Mouse (Mus musculus) embryonic facial prominence, embryonic 12.5 days (tissue): ENCODE data around the gene Snx30. TPM values are rescaled to one million over a fixed set of nuclear protein-coding genes. Genes with fewer than 3 reads are reported as not detected.
"Not testable (repeated sequence)": the region's sequence is repeated elsewhere in the genome, so short reads cannot be mapped to it uniquely, and the experiment has no call there.

Experiments used
- ATAC-seq: fragments of 200-750 bp; cut with Nextera tagmentation; 2 replicates; pipeline ENCODE4 v1.8.0; 2017; ENCODE audit not compliant: insufficient number of reproducible peaks, insufficient read depth, low FRiP score, low TSS enrichment
- H3K27ac ChIP-seq: fragments of 300-500 bp; sonication (generic); 2 replicates; pipeline ENCODE4 v1.5.1; 2016; ENCODE audit warnings: mild to moderate bottlenecking
- H3K27me3 ChIP-seq: fragments of 300-500 bp; sonication (generic); 2 replicates; pipeline ENCODE4 v1.6.1; 2016; ENCODE audit warnings: mild to moderate bottlenecking, moderate library complexity
- H3K36me3 ChIP-seq: fragments of 300-500 bp; sonication (generic); 2 replicates; pipeline ENCODE4 v1.6.1; 2016; ENCODE audit warnings: mild to moderate bottlenecking
- H3K4me1 ChIP-seq: fragments of 300-500 bp; sonication (generic); 2 replicates; pipeline ENCODE4 v1.6.1; 2016
- H3K4me2 ChIP-seq: fragments of 300-500 bp; sonication (generic); replicated peaks from 2 replicates; pipeline ENCODE4 v1.6.1; 2016; ENCODE audit warnings: mild to moderate bottlenecking, moderate library complexity
- H3K4me3 ChIP-seq: fragments of 300-500 bp; sonication (generic); 2 replicates; pipeline ENCODE4 v1.5.1; 2016; ENCODE audit warnings: mild to moderate bottlenecking
- H3K9ac ChIP-seq: fragments of 300-500 bp; sonication (generic); 2 replicates; pipeline ENCODE4 v1.6.1; 2016; ENCODE audit warnings: mild to moderate bottlenecking, moderate library complexity
- H3K9me3 ChIP-seq: fragments of 300-500 bp; sonication (generic); 2 replicates; pipeline ENCODE4 v1.6.1; 2016; ENCODE audit warnings: mild to moderate bottlenecking, moderate library complexity
- WGBS: fragments of 180-500 bp; shearing (Covaris S2); methylation state at CpG from one replicate; pipeline ENCODE4 v1.1.7; 2016; 5-methylcytosine and 5-hydroxymethylcytosine counted together
- polyA plus RNA-seq: library from polyadenylated mRNA; unstranded; fragments of >200 nt; fragmentation: Nextera tagmentation; extraction: Ambion mirVana; gene quantifications from 2 replicates; pipeline ENCODE4 v1.2.1, GENCODE M21; 2016

The Snx30 gene
- polyA plus RNA-seq, 1 experiment from 2014 or later = 14.0 TPM

GRCm38 (mm10) chr4:59777828-59778227 is 27.8 kb upstream of the Snx30 start:
- no peak for ATAC-seq
- Histone ChIP-seq H3K4me2 (no peak overlapping the region), H3K27me3 (no peaks in the 10 kb centered on the region), H3K27ac (no peak overlapping the region), H3K9me3 (no peaks in the 10 kb centered on the region), H3K4me3 (no peak overlapping the region), H3K9ac (no peak overlapping the region), H3K36me3 (peaks cover 9% of the 10 kb centered on the region; the same call in 1 of the 2 replicates), H3K4me1 (peaks cover 6% of the 10 kb centered on the region; the same call in 1 of the 2 replicates)
- WGBS = 72% methylated on average over 3 of the region's 3 CpGs

- Histone ChIP-seq H3K27me3 (no peaks in the 10 kb centered on the region), H3K4me1 (peaks cover 6% of the 10 kb centered on the region; the same call in 1 of the 2 replicates), H3K9ac (no peak overlapping the region), H3K36me3 (no peaks in the 10 kb centered on the region), H3K4me2 (no peak overlapping the region), H3K4me3 (no peak overlapping the region), H3K27ac (no peak overlapping the region), H3K9me3 (no peaks in the 10 kb centered on the region)
- ATAC-seq = no peak
- 44% methylated on average over 1 of the region's 1 CpGs for WGBS
Measured at GRCm38 (mm10) chr4:59780568-59780967, 25.1 kb upstream of the Snx30 start.

GRCm38 (mm10) chr4:59782853-59783684 is 22.6 kb upstream of the Snx30 start:
- H3K4me1 ChIP-seq = peaks cover 6% of the 10 kb centered on the region; the same call in 1 of the 2 replicates

GRCm38 (mm10) chr4:59783685-59784279 is 21.9 kb upstream of the Snx30 start:
- peak overlapping the region; percentile 85 for H3K4me3 ChIP-seq
- H3K27me3 ChIP-seq = no peaks in the 10 kb centered on the region
- ATAC-seq = peak; percentile 95
- H3K4me2 ChIP-seq = peak overlapping the region; percentile 84
- peak overlapping the region; percentile 71 for H3K9ac ChIP-seq
- peak overlapping the region; percentile 47 for H3K27ac ChIP-seq
- no peaks in the 10 kb centered on the region for H3K9me3 ChIP-seq
- WGBS = 1% methylated on average over 36 of the region's 36 CpGs
- H3K36me3 ChIP-seq = no peaks in the 10 kb centered on the region
- peaks cover 6% of the 10 kb centered on the region; the same call in 1 of the 2 replicates for H3K4me1 ChIP-seq

More at GRCm38 (mm10) chr4:59782853-59783684, 22.6 kb upstream of the Snx30 start:
- peak overlapping the region; percentile 71 for H3K9ac ChIP-seq
- peak overlapping the region; percentile 47; the same call in 1 of the 2 replicates for H3K27ac ChIP-seq
- H3K36me3 ChIP-seq = no peaks in the 10 kb centered on the region
- peak; percentile 64 for ATAC-seq
- peak overlapping the region; percentile 84 for H3K4me2 ChIP-seq
- WGBS = under 1% methylated on average over 47 of the region's 47 CpGs
- no peaks in the 10 kb centered on the region for H3K9me3 ChIP-seq
- peak overlapping the region; percentile 85 for H3K4me3 ChIP-seq
- no peaks in the 10 kb centered on the region for H3K27me3 ChIP-seq

GRCm38 (mm10) chr4:59785412-59785811 is 20.2 kb upstream of the Snx30 start:
- ATAC-seq = no peak
- Histone ChIP-seq H3K36me3 (no peaks in the 10 kb centered on the region), H3K9ac (no peak overlapping the region), H3K4me1 (peaks cover 6% of the 10 kb centered on the region; the same call in 1 of the 2 replicates), H3K27me3 (no peaks in the 10 kb centered on the region), H3K27ac (no peak overlapping the region), H3K9me3 (no peaks in the 10 kb centered on the region), H3K4me2 (no peak overlapping the region), H3K4me3 (no peak overlapping the region)
- WGBS = 19% methylated on average over 2 of the region's 2 CpGs

- Histone ChIP-seq H3K9ac (no peak overlapping the region), H3K4me1 (peaks cover 4% of the 10 kb centered on the region; the same call in 1 of the 2 replicates), H3K4me2 (no peak overlapping the region), H3K27me3 (no peaks in the 10 kb centered on the region), H3K9me3 (no peaks in the 10 kb centered on the region), H3K27ac (no peak overlapping the region), H3K4me3 (no peak overlapping the region), H3K36me3 (no peaks in the 10 kb centered on the region)
- ATAC-seq = no peak
- WGBS = 2% methylated on average over 7 of the region's 7 CpGs
Measured at GRCm38 (mm10) chr4:59786661-59787060, 19.0 kb upstream of the Snx30 start.

GRCm38 (mm10) chr4:59787126-59787525 is 18.5 kb upstream of the Snx30 start:
- Histone ChIP-seq H3K9ac (no peak overlapping the region), H3K9me3 (no peaks in the 10 kb centered on the region), H3K4me2 (no peak overlapping the region), H3K27me3 (no peaks in the 10 kb centered on the region), H3K4me1 (peaks cover 3% of the 10 kb centered on the region; the same call in 1 of the 2 replicates), H3K27ac (no peak overlapping the region), H3K36me3 (no peaks in the 10 kb centered on the region), H3K4me3 (no peak overlapping the region)
- 63% methylated on average over 6 of the region's 6 CpGs for WGBS
- no peak for ATAC-seq

- H3K4me2 ChIP-seq = no peak overlapping the region
- H3K9ac ChIP-seq = no peak overlapping the region
- ATAC-seq = no peak
- H3K4me3 ChIP-seq = no peak overlapping the region
- H3K27ac ChIP-seq = no peak overlapping the region
- no peaks in the 10 kb centered on the region for H3K27me3 ChIP-seq
- H3K36me3 ChIP-seq = no peaks in the 10 kb centered on the region
- no peaks in the 10 kb centered on the region for H3K4me1 ChIP-seq
- H3K9me3 ChIP-seq = no peaks in the 10 kb centered on the region
Measured at GRCm38 (mm10) chr4:59789015-59789414, 16.6 kb upstream of the Snx30 start.

- not testable (repeated sequence) for H3K9ac ChIP-seq, H3K27ac ChIP-seq, H3K9me3 ChIP-seq, H3K27me3 ChIP-seq, H3K4me1 ChIP-seq, H3K4me2 ChIP-seq, H3K4me3 ChIP-seq, H3K36me3 ChIP-seq, ATAC-seq
- WGBS = 83% methylated on average over 2 of the region's 2 CpGs
Measured at GRCm38 (mm10) chr4:59793626-59794025, 12.0 kb upstream of the Snx30 start.

GRCm38 (mm10) chr4:59794116-59794515 is 11.5 kb upstream of the Snx30 start:
- H3K4me2 ChIP-seq = no peak overlapping the region

GRCm38 (mm10) chr4:59795788-59796455 is 9.7 kb upstream of the Snx30 start:
- Histone ChIP-seq H3K9me3 (no peaks in the 10 kb centered on the region), H3K4me2 (no peak overlapping the region), H3K36me3 (no peaks in the 10 kb centered on the region), H3K27ac (no peak overlapping the region), H3K9ac (no peak overlapping the region), H3K27me3 (no peaks in the 10 kb centered on the region), H3K4me1 (no peaks in the 10 kb centered on the region), H3K4me3 (no peak overlapping the region)
- no peak for ATAC-seq
- WGBS = 80% methylated on average over 2 of the region's 2 CpGs

More at GRCm38 (mm10) chr4:59794116-59794515, 11.5 kb upstream of the Snx30 start:
- 68% methylated on average over 2 of the region's 2 CpGs for WGBS
- Histone ChIP-seq H3K27me3 (no peaks in the 10 kb centered on the region), H3K9me3 (no peaks in the 10 kb centered on the region), H3K4me1 (no peaks in the 10 kb centered on the region), H3K36me3 (no peaks in the 10 kb centered on the region), H3K4me3 (no peak overlapping the region), H3K9ac (no peak overlapping the region), H3K27ac (no peak overlapping the region)
- no peak for ATAC-seq
